Mouse (Mus musculus): Measurements from ENCODE around the gene Pnkp.

The Pnkp gene

GRCm38 (mm10) chr7:44857042-44857552 lies at the start of gene Pnkp:
TSS of gene Pnkp (plus strand) at chr7:44857139.
- in situ Hi-C loops (cut with MboI; ENCODE audit: low pct_unique_long_range_greater_than_20kb in 1 of 2, low sequenced_read_pairs in 2 of 2, unreplicated experiment in 1 of 2) = loop anchor here in 1 of 2 experiments (10.0 kb wide), 1 partner anchor 302 kb away; the partner anchor contains the start of gene Nr1h2

GRCm38 (mm10) chr7:44808927-44809326 lies 48.0 kb upstream of the Pnkp start:
- in situ Hi-C loops (cut with MboI; ENCODE audit: low pct_unique_long_range_greater_than_20kb in 1 of 2, low sequenced_read_pairs in 2 of 2, unreplicated experiment in 1 of 2) = no loop called here

- in situ Hi-C loops (cut with MboI; ENCODE audit: low pct_unique_long_range_greater_than_20kb in 1 of 2, low sequenced_read_pairs in 2 of 2, unreplicated experiment in 1 of 2) = no loop called here
Observed at GRCm38 (mm10) chr7:44809466-44809865, 47.5 kb upstream of the Pnkp start.

GRCm38 (mm10) chr7:44810365-44810764 lies 46.6 kb upstream of the Pnkp start:
- in situ Hi-C loops (cut with MboI; ENCODE audit: low pct_unique_long_range_greater_than_20kb in 1 of 2, low sequenced_read_pairs in 2 of 2, unreplicated experiment in 1 of 2) = no loop called here

- in situ Hi-C loops (cut with MboI; ENCODE audit: low pct_unique_long_range_greater_than_20kb in 1 of 2, low sequenced_read_pairs in 2 of 2, unreplicated experiment in 1 of 2) = no loop called here
Observed at GRCm38 (mm10) chr7:44810819-44811557, 46.0 kb upstream of the Pnkp start.

GRCm38 (mm10) chr7:44812651-44813325 lies 44.2 kb upstream of the Pnkp start:
- in situ Hi-C loops (cut with MboI; ENCODE audit: low pct_unique_long_range_greater_than_20kb in 1 of 2, low sequenced_read_pairs in 2 of 2, unreplicated experiment in 1 of 2) = no loop called here

GRCm38 (mm10) chr7:44813985-44814384 lies 43.0 kb upstream of the Pnkp start:
- in situ Hi-C loops (cut with MboI; ENCODE audit: low pct_unique_long_range_greater_than_20kb in 1 of 2, low sequenced_read_pairs in 2 of 2, unreplicated experiment in 1 of 2) = no loop called here

GRCm38 (mm10) chr7:44814423-44814822 lies 42.5 kb upstream of the Pnkp start:
- in situ Hi-C loops (cut with MboI; ENCODE audit: low pct_unique_long_range_greater_than_20kb in 1 of 2, low sequenced_read_pairs in 2 of 2, unreplicated experiment in 1 of 2) = no loop called here

GRCm38 (mm10) chr7:44814952-44815553 lies 41.9 kb upstream of the Pnkp start:
- in situ Hi-C loops (cut with MboI; ENCODE audit: low pct_unique_long_range_greater_than_20kb in 1 of 2, low sequenced_read_pairs in 2 of 2, unreplicated experiment in 1 of 2) = no loop called here

- in situ Hi-C loops (cut with MboI; ENCODE audit: low pct_unique_long_range_greater_than_20kb in 1 of 2, low sequenced_read_pairs in 2 of 2, unreplicated experiment in 1 of 2) = no loop called here
Observed at GRCm38 (mm10) chr7:44815721-44816469, 41.0 kb upstream of the Pnkp start, which contains the start of the genes Nup62 and Il4i1. TSS of gene Nup62 (plus strand) at chr7:44816088. TSS of gene Il4i1 (plus strand) at chr7:44816387.

- in situ Hi-C loops (cut with MboI; ENCODE audit: low pct_unique_long_range_greater_than_20kb in 1 of 2, low sequenced_read_pairs in 2 of 2, unreplicated experiment in 1 of 2) = no loop called here
Observed at GRCm38 (mm10) chr7:44816470-44817021, 40.4 kb upstream of the Pnkp start, which contains the start of gene Atf5. TSS of gene Atf5 (minus strand) at chr7:44816658.

GRCm38 (mm10) chr7:44817441-44817840 lies 39.5 kb upstream of the Pnkp start:
- in situ Hi-C loops (cut with MboI; ENCODE audit: low pct_unique_long_range_greater_than_20kb in 1 of 2, low sequenced_read_pairs in 2 of 2, unreplicated experiment in 1 of 2) = no loop called here

GRCm38 (mm10) chr7:44818164-44818563 lies 38.8 kb upstream of the Pnkp start:
- in situ Hi-C loops (cut with MboI; ENCODE audit: low pct_unique_long_range_greater_than_20kb in 1 of 2, low sequenced_read_pairs in 2 of 2, unreplicated experiment in 1 of 2) = no loop called here

- in situ Hi-C loops (cut with MboI; ENCODE audit: low pct_unique_long_range_greater_than_20kb in 1 of 2, low sequenced_read_pairs in 2 of 2, unreplicated experiment in 1 of 2) = no loop called here
Observed at GRCm38 (mm10) chr7:44818751-44819235, 38.1 kb upstream of the Pnkp start.

- in situ Hi-C loops (cut with MboI; ENCODE audit: low pct_unique_long_range_greater_than_20kb in 1 of 2, low sequenced_read_pairs in 2 of 2, unreplicated experiment in 1 of 2) = no loop called here
Observed at GRCm38 (mm10) chr7:44819391-44819790, 37.5 kb upstream of the Pnkp start.

- in situ Hi-C loops (cut with MboI; ENCODE audit: low pct_unique_long_range_greater_than_20kb in 1 of 2, low sequenced_read_pairs in 2 of 2, unreplicated experiment in 1 of 2) = no loop called here
Observed at GRCm38 (mm10) chr7:44819863-44820262, 37.1 kb upstream of the Pnkp start.

GRCm38 (mm10) chr7:44820525-44820924 lies 36.4 kb upstream of the Pnkp start:
- in situ Hi-C loops (cut with MboI; ENCODE audit: low pct_unique_long_range_greater_than_20kb in 1 of 2, low sequenced_read_pairs in 2 of 2, unreplicated experiment in 1 of 2) = no loop called here

All from mouse embryonic stem cell (cell line).